Mouse (Mus musculus) liver, postnatal 0 days (tissue): ENCODE results near the gene Trpm4. TPM values are rescaled to one million over a fixed set of nuclear protein-coding genes. Genes with fewer than 3 reads are reported as not detected.
"Not testable (repeated sequence)": the region's sequence is repeated elsewhere in the genome, so short reads cannot be mapped to it uniquely, and the experiment has no call there.

Experiments
- ATAC-seq: fragments of 200-750 bp; cut with Nextera tagmentation; 2 replicates; pipeline ENCODE4 v1.8.0; 2017; ENCODE audit warnings: mild to moderate bottlenecking, moderate library complexity
- DNase-seq: peaks from one replicate; pipeline ENCODE4 v3.0.0-alpha.2; 2016
- H3K27ac ChIP-seq: fragments of 300-500 bp; sonication (generic); 2 replicates; pipeline ENCODE4 v1.5.1; 2014; ENCODE audit warnings: antibody characterized with exemption, moderate library complexity, mild to moderate bottlenecking, low read depth
- H3K27me3 ChIP-seq: fragments of 300-500 bp; sonication (generic); 2 replicates; pipeline ENCODE4 v1.6.1; 2014; ENCODE audit warnings: low read length, control low read depth, mixed read lengths; ENCODE audit not compliant: insufficient read depth
- H3K36me3 ChIP-seq: fragments of 300-500 bp; sonication (generic); replicated peaks from 2 replicates; pipeline ENCODE4 v1.6.1; 2014; ENCODE audit warnings: mild to moderate bottlenecking, control low read depth, low read length, moderate library complexity, mixed read lengths; ENCODE audit not compliant: insufficient read depth
- H3K4me1 ChIP-seq: fragments of 300-500 bp; sonication (generic); 2 replicates; pipeline ENCODE4 v1.6.1; 2014; ENCODE audit warnings: antibody characterized with exemption, mild to moderate bottlenecking, control low read depth; ENCODE audit not compliant: insufficient read depth
- H3K4me2 ChIP-seq: fragments of 300-500 bp; sonication (generic); 2 replicates; pipeline ENCODE4 v1.6.1; 2014; ENCODE audit warnings: low read depth, mild to moderate bottlenecking, low read length, moderate library complexity, mixed read lengths
- H3K4me3 ChIP-seq: fragments of 300-500 bp; sonication (generic); 2 replicates; pipeline ENCODE4 v1.5.1; 2014; ENCODE audit warnings: low read depth, low read length
- H3K9ac ChIP-seq: fragments of 300-500 bp; sonication (generic); replicated peaks from 2 replicates; pipeline ENCODE4 v1.6.1; 2014; ENCODE audit warnings: mild to moderate bottlenecking, moderate library complexity
- H3K9me3 ChIP-seq: fragments of 300-500 bp; sonication (generic); 2 replicates; pipeline ENCODE4 v1.6.1; 2016; ENCODE audit warnings: mild to moderate bottlenecking, control low read depth, low read length, mixed read lengths
- CTCF ChIP-seq: sonication (generic); IDR thresholded peaks from 2 replicates; pipeline ENCODE4 v1.5.1; 2016; ENCODE audit warnings: antibody characterized with exemption, low read depth
- EP300 ChIP-seq: IDR thresholded peaks from 2 replicates; pipeline ENCODE4 v1.6.1; 2016; ENCODE audit warnings: antibody characterized with exemption, low read depth, mild to moderate bottlenecking
- WGBS: fragments of 180-500 bp; shearing (Covaris S2); extraction: QIAGEN DNeasy Blood & Tissue Kit; methylation state at CpG from one replicate; pipeline ENCODE4 v1.1.7; 2014; ENCODE audit not compliant: insufficient replicate concordance; 5-methylcytosine and 5-hydroxymethylcytosine counted together
- polyA plus RNA-seq: library from polyadenylated mRNA; unstranded; fragments of >200 nt; fragmentation: Nextera tagmentation; extraction: Ambion mirVana; gene quantifications from 2 replicates; pipeline ENCODE4 v1.2.1, GENCODE M21; 2015

Gene Trpm4
- polyA plus RNA-seq, 1 experiment from 2014 or later: 6.9 TPM

GRCm38 (mm10) chr7:45259281-45259680 lies 74.3 kb downstream of the Trpm4 start:
- no peak overlapping the region for H3K4me3 ChIP-seq
- no peak overlapping the region for H3K9ac ChIP-seq
- no peak overlapping the region for H3K27ac ChIP-seq
- no peaks in the 10 kb centered on the region for H3K36me3 ChIP-seq
- no peaks in the 10 kb centered on the region for H3K9me3 ChIP-seq
- H3K4me1 ChIP-seq: no peaks in the 10 kb centered on the region
- no peak for ATAC-seq
- no peak for DNase-seq
- WGBS: 66% methylated on average over 8 of the region's 8 CpGs
- no peak overlapping the region for H3K4me2 ChIP-seq
- H3K27me3 ChIP-seq: no peaks in the 10 kb centered on the region; the same call in 1 of the 2 replicates
- TF ChIP-seq CTCF: no peak
- no peak for TF ChIP-seq EP300

GRCm38 (mm10) chr7:45257063-45257840 lies 76.3 kb downstream of the Trpm4 start:
- TF ChIP-seq EP300 (no peak), CTCF (no peak)
- Histone ChIP-seq H3K4me3 (no peak overlapping the region), H3K9me3 (no peaks in the 10 kb centered on the region), H3K27me3 (no peaks in the 10 kb centered on the region; the same call in 1 of the 2 replicates), H3K4me2 (no peak overlapping the region), H3K9ac (no peak overlapping the region), H3K4me1 (no peaks in the 10 kb centered on the region), H3K27ac (no peak overlapping the region), H3K36me3 (no peaks in the 10 kb centered on the region)
- ATAC-seq (no peak), DNase-seq (no peak)
- 63% methylated on average over 11 of the region's 11 CpGs for WGBS

GRCm38 (mm10) chr7:45255822-45256221 lies 77.8 kb downstream of the Trpm4 start:
- not testable (repeated sequence) for DNase-seq, H3K27ac ChIP-seq, H3K4me1 ChIP-seq, H3K36me3 ChIP-seq, H3K4me2 ChIP-seq, ATAC-seq, H3K9me3 ChIP-seq, H3K27me3 ChIP-seq, H3K4me3 ChIP-seq, H3K9ac ChIP-seq
- 63% methylated on average over 5 of the region's 7 CpGs for WGBS

GRCm38 (mm10) chr7:45253806-45254205 lies 79.8 kb downstream of the Trpm4 start:
- no peak for ATAC-seq
- no peak for DNase-seq
- 83% methylated on average over 8 of the region's 8 CpGs for WGBS
- Histone ChIP-seq H3K4me1 (no peaks in the 10 kb centered on the region), H3K4me2 (no peak overlapping the region), H3K9ac (no peak overlapping the region), H3K9me3 (no peaks in the 10 kb centered on the region), H3K27me3 (no peaks in the 10 kb centered on the region), H3K27ac (no peak overlapping the region), H3K36me3 (no peaks in the 10 kb centered on the region), H3K4me3 (no peak overlapping the region)
- TF ChIP-seq EP300 (no peak), CTCF (no peak)

Other genes starting within 250 kb of the Trpm4 start
- 17.1 and 17.9 TPM in 2 replicates for gene Rcn3, start 241.6 kb downstream of the Trpm4 start, polyA plus RNA-seq
- gene Fcgrt, start 229.9 kb downstream of the Trpm4 start, polyA plus RNA-seq: 150 and 154 TPM in 2 replicates
- gene Rps11, start 209.3 kb downstream of the Trpm4 start, polyA plus RNA-seq: 681 and 696 TPM in 2 replicates
- 938 and 993 TPM in 2 replicates for gene Rpl13a, start 205.0 kb downstream of the Trpm4 start, polyA plus RNA-seq
- 0.27 and 0.70 TPM in 2 replicates for gene Gm45713, start 197.5 kb downstream of the Trpm4 start, polyA plus RNA-seq
- gene Flt3l, start 197.3 kb downstream of the Trpm4 start, polyA plus RNA-seq: 2.0 and 2.3 TPM in 2 replicates
- gene Pih1d1, start 179.5 kb downstream of the Trpm4 start, polyA plus RNA-seq: 37.6 and 37.8 TPM in 2 replicates
- 26.8 and 29.6 TPM in 2 replicates for gene Aldh16a1, start 179.2 kb downstream of the Trpm4 start, polyA plus RNA-seq
- gene Slc17a7, start 169.8 kb downstream of the Trpm4 start, polyA plus RNA-seq: not detected in 2 replicates
- gene Gfy, start 154.2 kb downstream of the Trpm4 start, polyA plus RNA-seq: not detected in 2 replicates
- gene Pth2, start 152.8 kb downstream of the Trpm4 start, polyA plus RNA-seq: not detected in 2 replicates
- 0.06 TPM in 1 of 2 replicates, not detected in the other for gene Ccdc155, start 128.9 kb downstream of the Trpm4 start, polyA plus RNA-seq
- 0.95 and 1.5 TPM in 2 replicates for gene Dkkl1, start 121.6 kb downstream of the Trpm4 start, polyA plus RNA-seq
- 15.5 and 20.2 TPM in 2 replicates for gene Tead2, start 118.0 kb downstream of the Trpm4 start, polyA plus RNA-seq
- 29.8 and 31.8 TPM in 2 replicates for gene Cd37, start 94.7 kb downstream of the Trpm4 start, polyA plus RNA-seq
- gene Slc6a16, start 92.7 kb downstream of the Trpm4 start, polyA plus RNA-seq: 0.46 and 0.49 TPM in 2 replicates
- gene Slc6a21, start 56.3 kb downstream of the Trpm4 start, polyA plus RNA-seq: 0.32 and 0.43 TPM in 2 replicates
- 0.05 and 0.31 TPM in 2 replicates for gene Hrc, start 1.5 kb upstream of the Trpm4 start, polyA plus RNA-seq
- not detected in 2 replicates for gene Ppfia3, start 33.2 kb upstream of the Trpm4 start, polyA plus RNA-seq
- not detected in 2 replicates for gene Lin7b, start 36.8 kb upstream of the Trpm4 start, polyA plus RNA-seq
- 53.7 and 57.2 TPM in 2 replicates for gene Snrnp70, start 62.0 kb upstream of the Trpm4 start, polyA plus RNA-seq
- gene Kcna7, start 71.9 kb upstream of the Trpm4 start, polyA plus RNA-seq: 0.05 TPM in 1 of 2 replicates, not detected in the other
- gene Ntf5, start 79.9 kb upstream of the Trpm4 start, polyA plus RNA-seq: 0.05 and 0.15 TPM in 2 replicates
- not detected in 2 replicates for gene Lhb, start 87.0 kb upstream of the Trpm4 start, polyA plus RNA-seq
- 3.3 TPM in 2 replicates for gene Gys1, start 101.1 kb upstream of the Trpm4 start, polyA plus RNA-seq
- gene Ruvbl2, start 104.3 kb upstream of the Trpm4 start, polyA plus RNA-seq: 30.1 and 36.5 TPM in 2 replicates
- gene Ftl1, start 126.1 kb upstream of the Trpm4 start, polyA plus RNA-seq: 5,147 and 5,518 TPM in 2 replicates
- gene Bax, start 133.1 kb upstream of the Trpm4 start, polyA plus RNA-seq: 59.6 and 60.8 TPM in 2 replicates
- 0.22 and 0.30 TPM in 2 replicates for gene Tulp2, start 148.1 kb upstream of the Trpm4 start, polyA plus RNA-seq
- 0.15 and 0.33 TPM in 2 replicates for gene Gm45808, start 153.0 kb upstream of the Trpm4 start, polyA plus RNA-seq
- 8.4 and 9.5 TPM in 2 replicates for gene Dhdh, start 155.0 kb upstream of the Trpm4 start, polyA plus RNA-seq
- gene Nucb1, start 176.6 kb upstream of the Trpm4 start, polyA plus RNA-seq: 91.5 and 103 TPM in 2 replicates
- 104 and 113 TPM in 2 replicates for gene Ppp1r15a, start 192.5 kb upstream of the Trpm4 start, polyA plus RNA-seq
- 0.51 and 0.91 TPM in 2 replicates for gene Plekha4, start 192.6 kb upstream of the Trpm4 start, polyA plus RNA-seq
- gene Hsd17b14, start 221.1 kb upstream of the Trpm4 start, polyA plus RNA-seq: 0.24 and 0.62 TPM in 2 replicates
- gene Bcat2, start 236.4 kb upstream of the Trpm4 start, polyA plus RNA-seq: 32.3 and 38.9 TPM in 2 replicates